Mouse (Mus musculus) spleen, adult 2 months (tissue): ENCODE measurements around the gene Ncam2.

Source experiments
- CTCF ChIP-seq: fragments of 200-500 bp; IDR thresholded peaks from 2 replicates; pipeline ENCODE4 v1.5.1; 2011; ENCODE audit warnings: mild to moderate bottlenecking, inconsistent platforms; ENCODE audit not compliant: insufficient read depth, insufficient read length, insufficient replicate concordance; ENCODE audit errors: extremely low read depth
- POLR2A ChIP-seq: fragments of 200-500 bp; IDR thresholded peaks from 2 replicates; pipeline ENCODE4 v1.6.1; 2011; ENCODE audit warnings: low read depth, low read length, inconsistent platforms

- TF ChIP-seq POLR2A (no peak), CTCF (no peak)
Observed at GRCm38 (mm10) chr16:81675546-81675945, 475.0 kb downstream of the Ncam2 start.
